Mouse (Mus musculus) lung, postnatal 25 days (tissue): ENCODE results near the gene Rad54l2.
A peak's percentile ranks its signal among the peaks of the same experiment; 100 is the strongest.

Experiments
- DNase-seq: peaks from one replicate; pipeline ENCODE4 v3.0.0; 2022; ENCODE audit warnings: low spot score

The Rad54l2 gene

DNA sequence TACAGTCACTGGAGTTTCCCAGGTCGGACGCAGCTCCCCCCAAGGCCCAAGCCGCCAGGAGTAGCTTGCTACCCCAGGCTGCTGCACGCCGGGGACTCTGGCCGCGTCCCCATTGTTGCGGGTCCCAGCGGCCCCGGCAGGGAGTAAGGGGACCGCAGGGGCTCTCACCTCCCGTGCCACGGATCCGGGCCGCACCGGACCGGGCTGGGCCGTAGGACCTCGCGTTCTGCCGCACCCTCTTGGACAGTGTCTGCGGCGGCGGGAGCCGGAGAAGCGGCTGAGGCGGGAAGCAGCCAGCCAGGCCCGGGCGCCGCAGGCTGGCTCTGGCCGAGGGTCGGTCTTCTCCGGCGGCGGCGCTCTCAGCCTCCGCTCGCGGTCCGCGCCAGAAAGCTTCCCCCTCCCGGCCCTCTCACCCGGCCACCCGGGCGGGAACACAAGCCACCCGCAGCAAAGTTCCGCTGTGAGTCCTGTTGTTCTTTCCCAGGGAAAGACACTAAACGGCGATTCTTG is at the start of gene Rad54l2:
TSS of gene Rad54l2 (minus strand) at position 383 of the 510 bp plus-strand sequence.
- DNase-seq, result peak; percentile 75

DNA sequence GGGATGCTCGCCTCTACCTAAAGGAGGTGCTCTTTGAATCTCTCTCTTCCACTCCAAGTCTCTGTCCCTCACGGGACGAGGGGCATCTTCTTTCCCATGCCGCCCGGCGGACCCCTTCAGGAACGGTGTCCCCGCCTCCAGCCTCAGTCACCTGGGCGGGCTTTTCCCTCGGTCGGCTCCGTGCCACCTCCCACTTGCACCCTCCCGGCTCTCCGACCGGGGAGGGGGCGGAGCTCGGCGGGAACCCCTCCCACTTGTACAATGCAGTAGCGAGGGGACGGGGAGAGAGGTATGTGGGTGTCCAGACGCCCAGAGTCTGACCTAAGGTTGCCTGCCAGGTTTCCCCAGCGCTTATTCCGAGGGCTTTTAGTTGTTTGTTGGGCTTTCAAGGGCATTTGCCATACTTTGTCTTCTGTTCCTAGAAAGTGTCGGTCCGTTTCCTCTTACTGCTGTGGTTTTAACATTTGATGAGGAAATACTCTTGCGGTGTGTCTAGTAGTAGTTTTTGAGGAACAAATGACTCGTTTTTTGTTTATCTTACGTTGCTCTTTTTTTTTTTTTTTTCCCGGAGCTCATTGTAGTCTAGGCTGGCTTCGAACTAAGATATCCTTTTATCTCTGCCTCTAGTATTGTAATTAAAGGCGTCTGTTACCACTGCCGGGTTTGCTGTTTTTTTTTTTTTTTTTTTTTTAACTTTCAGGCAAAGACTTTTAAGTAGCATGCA is 33.5 kb upstream of the Rad54l2 start:
- peak; percentile 88 for DNase-seq

DNA sequence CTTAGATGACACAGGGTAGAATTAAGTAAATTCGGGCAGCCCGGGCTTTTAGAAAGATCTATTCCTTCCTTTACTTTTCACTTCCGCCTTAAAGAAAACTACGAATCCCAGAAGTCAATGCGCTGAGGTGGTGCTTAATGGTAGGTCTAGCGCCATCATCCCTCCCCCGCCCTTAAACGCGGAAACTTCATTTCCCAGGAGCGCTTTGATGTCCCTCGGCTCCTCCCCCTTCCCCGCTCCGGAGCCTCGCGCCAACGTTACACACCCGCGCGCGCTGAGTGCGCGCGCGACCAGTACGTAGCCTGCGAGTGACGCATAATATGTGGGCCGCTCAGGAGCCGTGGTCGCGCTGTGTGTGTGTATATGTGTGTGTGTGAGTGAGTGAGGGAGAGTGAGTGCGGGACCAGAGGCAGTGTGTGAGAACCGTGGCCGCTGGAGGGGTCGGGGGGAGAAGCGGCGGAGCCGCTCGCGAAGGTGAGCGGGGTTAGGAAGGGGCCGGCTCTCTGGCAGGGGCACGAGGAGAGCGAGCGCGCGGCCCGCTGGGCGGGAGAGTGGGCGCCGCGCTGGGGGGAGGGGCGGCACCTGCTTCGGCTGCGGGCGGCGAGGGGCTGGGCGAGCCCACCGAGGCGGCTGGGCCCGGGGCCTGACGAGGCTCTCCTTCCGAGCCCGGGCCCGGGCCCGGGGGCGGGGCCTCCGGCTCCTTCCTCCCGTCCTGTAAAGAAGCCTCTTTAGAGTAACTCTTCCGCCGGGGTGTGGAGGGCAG is 32.8 kb upstream of the Rad54l2 start, which contains the start of gene Dcaf1:
TSS of gene Dcaf1 (plus strand) at position 257 of the 763 bp plus-strand sequence.
- DNase-seq, result peak; percentile 97

DNA sequence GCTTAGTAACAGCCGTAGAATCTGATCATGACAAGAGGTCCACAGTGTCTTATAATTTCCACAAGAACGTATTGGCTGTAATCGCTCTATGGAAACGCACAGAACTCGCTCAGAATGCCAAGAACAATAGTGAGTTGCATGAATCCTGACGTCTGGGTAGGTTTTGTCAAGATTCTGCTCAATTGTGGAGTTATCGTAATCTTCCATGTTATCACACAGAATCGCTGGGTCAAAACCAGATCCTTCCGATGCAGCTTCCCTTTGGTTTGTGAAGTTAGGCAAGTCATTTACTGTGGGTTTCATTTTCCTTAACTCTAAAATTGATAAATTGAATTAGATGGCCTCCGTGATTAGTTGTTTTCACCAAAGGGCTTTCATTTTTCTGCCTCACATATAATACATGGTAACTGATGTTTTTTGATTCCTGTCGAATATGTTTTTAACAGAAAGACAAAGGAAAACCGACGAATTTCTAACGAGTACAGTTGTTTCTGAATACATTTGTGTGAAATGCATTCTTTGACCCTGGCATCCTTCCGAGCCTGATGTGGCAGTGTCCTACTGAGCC is 32.1 kb upstream of the Rad54l2 start:
- no peak for DNase-seq

DNA sequence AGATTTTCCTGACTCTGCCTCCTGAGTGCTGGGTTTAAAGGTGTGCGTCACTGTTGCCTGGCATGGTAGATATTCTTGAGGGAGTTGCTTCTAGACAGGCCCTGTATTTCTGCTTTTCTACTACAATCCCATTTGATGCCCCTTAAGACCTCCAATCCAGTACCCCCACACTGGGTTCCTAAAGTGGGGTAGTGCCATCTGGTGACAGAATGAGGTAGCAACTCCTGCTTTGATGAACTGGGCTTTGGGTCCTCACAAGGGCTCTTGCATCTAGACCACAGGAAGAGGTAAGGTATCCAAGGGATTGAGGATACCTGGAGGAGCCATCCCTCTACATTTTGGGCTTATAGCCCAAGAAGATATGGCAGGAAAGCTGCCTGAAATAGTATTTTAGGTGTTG is 30.2 kb upstream of the Rad54l2 start:
- no peak for DNase-seq

DNA sequence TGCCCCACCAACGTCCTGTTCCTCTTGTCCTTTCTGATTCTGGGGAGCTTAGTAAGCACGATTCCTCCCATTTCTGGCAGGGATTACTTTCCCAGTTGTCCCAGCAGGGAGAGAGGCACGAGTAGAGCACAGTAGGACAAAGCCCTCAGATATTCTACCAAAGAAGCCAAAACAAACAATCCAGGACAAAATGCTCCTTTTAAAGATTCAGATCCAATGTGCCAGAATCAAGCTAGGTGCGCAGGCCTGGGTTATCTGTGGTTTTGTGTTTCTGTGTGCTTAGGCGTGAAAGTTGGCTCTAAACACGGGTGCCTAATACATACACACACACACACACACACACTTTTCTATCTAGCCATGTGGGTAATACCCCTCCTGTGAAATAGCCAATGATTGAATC is 29.2 kb upstream of the Rad54l2 start:
- DNase-seq, result no peak

DNA sequence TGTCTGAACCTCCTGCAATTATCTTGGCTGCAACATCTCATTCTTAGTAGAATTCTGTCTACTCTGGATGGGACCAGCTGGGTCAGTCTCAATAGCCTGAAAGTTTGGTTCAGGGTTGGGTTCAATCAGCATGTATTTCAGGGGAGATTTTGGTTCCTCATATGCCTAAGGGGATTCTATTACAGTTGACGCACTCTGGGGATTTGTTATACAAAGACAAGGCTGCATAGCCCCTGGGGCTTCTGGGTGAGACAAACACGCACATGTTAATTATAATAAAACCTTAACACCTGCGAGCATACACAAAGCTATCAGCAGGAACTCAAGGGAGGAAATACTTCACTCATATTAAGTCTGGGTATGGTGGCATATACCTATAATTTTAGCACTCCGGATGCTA is 17.5 kb upstream of the Rad54l2 start:
- no peak for DNase-seq

DNA sequence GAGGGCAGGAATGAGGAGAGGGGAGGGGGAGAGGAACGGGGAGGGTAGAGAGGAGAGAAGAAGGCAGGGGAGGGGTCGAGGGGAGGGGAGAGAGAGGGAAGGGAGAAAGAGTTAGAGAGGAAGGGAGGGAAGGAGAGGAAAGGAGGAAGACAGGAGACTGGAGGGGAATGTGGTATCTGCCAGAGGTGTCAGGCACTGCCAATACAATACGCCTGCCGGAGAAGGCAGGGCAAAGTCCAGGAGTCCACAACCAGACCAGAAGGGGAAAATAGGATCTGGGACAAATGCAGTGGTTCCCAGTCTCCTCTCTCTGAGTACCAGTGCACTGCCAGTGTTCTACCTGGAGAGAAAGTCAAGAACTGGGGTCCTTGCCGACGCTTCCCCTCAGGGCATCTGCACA is 1.8 kb upstream of the Rad54l2 start:
- no peak for DNase-seq

DNA sequence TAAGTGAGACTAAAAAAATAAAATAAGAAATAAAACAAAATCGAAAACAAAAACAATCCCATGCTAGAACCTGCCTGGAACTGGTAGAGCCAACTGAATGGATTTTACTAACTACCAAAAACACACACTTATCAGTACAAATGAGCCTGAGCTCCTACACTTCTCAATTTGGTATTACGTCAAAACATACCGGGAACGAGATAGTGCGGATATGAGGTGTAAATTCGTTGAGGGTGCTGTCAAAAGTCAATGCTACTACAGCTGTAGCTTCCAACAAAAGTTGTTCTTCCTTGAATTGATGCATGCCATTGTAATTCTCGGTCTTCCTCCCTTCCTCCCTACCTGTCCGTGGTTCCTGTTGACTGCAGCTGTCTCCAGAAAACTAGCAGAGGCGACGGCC is 369 bp upstream of the Rad54l2 start:
- no peak for DNase-seq

DNA sequence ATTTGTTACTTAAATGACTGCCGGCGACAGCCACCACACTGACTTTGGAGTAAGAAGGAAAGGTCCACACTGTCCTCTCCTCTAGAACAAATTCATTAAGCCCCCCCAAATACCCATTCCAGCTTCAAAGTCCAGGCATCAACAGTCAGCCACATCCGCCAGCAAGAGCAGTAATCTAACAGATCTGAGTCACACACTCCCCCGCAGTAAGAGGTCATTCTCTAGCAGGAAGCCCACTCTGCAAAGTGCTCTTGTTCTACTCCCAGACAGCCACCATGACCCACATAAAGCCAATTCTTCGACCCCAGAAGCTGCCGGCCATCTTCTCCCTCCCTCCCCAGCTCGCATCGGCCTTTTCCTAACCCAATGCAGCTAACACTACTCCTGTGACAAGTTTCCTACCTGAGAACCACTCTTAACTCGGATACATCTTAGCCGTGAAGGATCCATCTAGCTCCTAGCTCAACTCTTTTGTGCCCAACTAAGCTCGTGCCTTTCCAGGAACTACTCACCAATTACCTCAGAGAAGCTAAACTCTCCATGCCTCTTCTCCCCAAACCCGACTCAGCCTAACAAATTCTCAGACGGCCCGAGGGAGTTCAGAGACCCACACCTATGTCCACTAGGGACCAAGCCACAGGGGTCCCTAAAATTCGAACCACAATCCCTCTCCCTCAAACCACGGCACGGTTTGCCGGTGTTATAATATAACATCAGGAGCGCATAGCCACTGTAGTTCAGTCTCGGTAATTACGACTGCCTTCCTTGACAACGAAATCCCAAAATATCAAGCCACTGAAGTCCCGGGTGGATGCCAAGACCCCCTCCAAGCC is 799 bp downstream of the Rad54l2 start:
- no peak for DNase-seq

DNA sequence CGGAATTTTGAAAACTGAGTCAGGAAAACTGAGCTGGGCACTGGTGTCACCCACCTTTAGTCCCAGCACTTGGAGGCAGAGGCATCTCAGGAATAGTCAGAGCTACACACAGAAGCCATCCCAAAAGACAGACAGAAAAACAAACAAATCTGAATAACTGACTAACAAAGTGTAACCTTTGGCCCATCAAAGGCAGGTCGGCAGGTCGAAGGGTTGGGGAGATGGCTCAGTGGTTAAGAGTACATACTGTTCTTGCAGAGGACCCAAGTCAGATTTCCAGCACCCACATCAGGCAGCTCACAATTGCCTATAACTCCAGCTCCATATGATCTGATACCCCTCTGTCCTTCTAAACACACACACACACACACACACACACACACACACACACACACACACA is 3.8 kb downstream of the Rad54l2 start:
- DNase-seq, result no peak

DNA sequence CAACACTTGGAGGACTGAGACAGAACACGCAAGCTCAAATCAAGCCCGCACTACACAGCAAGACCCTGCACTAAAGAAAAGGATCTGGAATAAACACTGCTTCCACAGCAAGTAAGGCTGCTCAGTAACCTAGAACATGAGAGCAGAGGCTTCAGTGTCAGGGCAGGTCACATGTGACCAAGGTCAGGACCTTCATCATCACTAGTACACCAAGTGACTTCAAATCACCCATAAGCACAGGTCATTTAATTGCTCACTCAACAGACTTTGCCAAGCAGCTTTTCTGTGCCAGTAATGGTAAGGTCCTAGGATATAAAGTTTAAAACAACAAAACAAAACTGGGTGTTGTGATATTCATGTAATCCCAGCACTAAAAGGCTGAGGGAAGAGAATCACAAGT is 5.4 kb downstream of the Rad54l2 start:
- DNase-seq, result no peak

DNA sequence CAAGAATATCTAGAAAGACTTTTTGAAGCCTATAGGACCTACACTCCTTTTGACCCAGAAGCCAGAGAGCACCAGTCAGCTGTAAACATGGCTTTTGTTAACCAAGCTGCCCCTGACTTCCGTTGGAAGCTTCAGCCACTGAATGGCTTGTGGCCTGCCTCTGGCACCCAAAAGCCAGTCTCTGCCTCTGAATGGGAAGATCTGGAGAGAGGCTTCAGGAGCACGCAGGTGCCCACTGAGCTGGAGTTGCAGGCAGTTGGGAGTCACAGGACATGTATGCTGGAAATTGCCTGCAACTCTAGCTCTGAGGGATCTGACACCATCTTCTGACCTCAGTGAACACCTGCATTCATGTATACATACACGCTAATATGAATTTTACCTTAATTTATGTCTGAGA is 8.9 kb downstream of the Rad54l2 start:
- no peak for DNase-seq

DNA sequence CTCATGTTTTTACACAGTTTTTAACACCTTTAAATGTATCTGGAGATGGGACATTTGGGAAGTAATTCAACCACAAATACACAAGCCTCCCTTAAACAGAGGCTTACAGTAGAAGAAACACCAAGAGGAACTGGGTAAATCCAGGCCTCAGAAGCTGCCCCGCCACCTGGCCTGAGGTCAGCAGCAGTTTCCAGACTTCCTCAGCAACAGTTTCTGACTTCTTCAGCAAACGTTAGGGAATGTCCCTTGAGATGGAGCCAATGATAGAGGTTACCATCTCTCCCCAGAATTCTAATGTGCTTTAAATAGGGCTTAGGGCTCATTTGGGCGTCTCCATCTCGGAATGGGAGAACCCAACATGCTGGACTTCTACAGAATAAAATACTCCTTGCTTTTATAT is 10.7 kb downstream of the Rad54l2 start:
- DNase-seq, result no peak

DNA sequence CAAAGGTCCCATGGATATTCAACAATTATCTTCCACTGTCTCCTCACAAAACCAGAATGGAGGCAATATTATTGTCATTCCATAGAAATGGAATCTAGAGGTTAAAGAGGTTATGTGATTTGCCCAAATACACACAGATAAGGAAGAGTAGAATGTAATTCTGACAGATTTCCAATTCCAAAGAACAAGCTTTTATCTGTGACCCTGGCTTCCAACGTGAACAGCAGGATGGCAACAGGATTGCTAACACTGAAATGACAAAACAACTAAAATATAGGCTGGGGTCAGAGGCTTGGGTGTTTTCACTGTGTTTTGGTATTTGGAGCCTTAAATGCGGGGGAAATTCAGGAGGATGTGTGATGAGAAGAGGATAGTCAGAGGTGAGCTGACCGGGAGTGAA is 11.6 kb downstream of the Rad54l2 start:
- no peak for DNase-seq

DNA sequence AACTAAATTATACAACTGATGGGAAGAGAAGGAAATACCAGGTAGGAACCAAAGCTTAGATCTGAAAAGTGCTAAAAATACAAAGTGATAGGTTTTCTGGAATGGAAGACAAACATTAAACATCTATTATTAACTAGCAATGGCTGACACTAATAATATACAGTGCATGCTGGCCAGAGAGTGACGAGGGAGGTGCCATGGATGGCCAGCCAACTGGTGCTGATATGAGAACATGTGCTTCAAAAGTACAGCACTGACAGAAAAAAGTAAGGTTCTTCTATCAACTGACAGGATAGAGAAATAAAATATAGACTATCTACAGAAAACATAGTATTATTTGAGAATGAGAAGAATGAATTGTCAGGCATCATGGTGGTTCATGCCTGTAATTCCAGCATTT is 12.9 kb downstream of the Rad54l2 start:
- DNase-seq, result no peak

DNA sequence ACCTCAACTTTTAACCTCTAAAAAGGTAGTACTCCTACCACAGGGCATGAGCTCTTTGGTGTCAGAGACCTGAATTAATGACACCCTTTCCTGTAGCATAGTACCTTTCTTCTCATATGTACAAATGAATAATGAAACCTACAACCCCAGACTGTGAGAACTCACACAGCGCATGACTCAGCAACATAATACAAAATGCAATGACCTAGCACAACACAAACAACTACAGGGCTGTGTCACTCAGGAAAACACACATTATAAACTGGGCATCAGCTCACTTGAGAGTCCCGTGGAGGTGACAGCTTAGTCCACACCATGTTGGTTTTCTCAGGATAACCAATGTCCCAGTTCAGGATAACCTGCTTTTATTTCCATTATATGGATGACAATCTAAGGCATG is 17.2 kb downstream of the Rad54l2 start:
- DNase-seq, result no peak

DNA sequence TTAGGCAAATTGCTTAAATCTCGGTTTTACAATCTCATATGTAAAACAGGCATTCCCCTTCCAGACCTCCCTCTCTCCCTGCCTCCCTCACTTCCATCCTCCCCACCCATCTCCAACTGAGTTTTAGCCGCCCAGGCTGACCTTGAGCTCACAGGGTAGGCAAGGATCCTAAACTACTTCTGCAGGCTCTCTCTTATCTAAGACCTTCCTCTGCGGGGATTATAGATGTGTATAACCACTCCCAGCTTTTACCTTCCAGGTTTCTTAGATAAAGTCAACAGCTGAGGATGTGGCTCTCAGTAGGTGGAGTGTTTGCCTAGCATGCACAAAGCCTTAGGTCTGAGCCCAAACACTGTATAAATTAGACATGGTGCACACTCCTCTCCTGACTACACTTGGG is 18.8 kb downstream of the Rad54l2 start:
- no peak for DNase-seq

DNA sequence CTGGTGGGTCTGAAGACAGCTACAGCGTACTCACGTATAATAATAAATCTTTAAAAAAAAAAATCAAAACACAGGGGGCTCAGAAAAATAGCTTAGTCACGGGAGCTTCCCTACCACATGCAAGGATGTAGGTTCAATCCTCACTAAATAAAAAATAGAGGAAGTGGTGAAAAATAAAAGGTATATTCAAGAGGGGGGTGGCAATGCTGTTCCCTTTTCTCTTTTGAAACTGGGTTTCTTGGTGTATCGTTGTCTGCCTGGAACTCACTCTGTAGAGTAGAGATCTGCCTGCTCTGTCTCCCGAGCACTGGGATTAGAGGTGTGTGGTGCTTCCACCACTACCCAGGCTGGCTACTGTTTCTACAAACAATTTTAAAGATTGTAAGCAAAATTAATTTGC is 19.2 kb downstream of the Rad54l2 start:
- DNase-seq, result no peak

DNA sequence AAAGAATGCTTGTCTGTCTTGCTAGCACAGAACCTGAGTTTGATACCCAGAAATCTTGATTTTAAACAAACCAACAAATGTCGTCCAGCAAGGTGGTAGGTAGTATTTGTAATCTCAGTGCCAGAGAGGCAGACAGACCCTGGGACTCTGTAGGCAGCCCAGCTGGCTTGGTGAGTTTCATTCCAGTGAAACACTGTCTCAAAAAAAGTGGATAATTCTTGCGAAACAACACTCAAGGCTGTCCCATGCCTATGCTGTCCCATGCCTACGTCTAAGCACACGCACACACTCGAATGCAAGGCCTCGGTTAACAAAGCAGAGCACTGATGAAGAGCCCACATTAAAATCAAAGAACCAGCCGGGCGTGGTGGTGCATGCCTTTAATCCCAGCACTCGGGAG is 32.6 kb downstream of the Rad54l2 start:
- peak; percentile 0 for DNase-seq

DNA sequence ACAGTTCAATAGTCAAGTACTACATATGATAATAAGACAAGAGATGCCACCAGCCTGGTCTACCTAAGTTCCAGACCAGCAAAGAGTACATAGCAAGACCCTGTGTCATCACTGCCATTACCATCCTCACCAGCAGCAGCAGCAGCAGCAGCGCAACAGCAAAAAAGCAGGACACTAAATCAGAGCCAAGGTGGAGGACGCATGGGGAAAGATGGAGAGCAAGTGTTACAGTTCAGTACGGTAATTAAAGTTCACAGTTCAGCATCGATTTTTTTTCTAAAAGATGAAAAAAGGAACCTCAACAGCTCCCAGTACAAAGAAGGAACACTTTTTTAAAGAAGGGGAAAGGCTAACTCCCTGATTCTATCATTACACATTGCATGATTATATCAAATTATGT is 33.2 kb downstream of the Rad54l2 start:
- DNase-seq, result no peak

DNA sequence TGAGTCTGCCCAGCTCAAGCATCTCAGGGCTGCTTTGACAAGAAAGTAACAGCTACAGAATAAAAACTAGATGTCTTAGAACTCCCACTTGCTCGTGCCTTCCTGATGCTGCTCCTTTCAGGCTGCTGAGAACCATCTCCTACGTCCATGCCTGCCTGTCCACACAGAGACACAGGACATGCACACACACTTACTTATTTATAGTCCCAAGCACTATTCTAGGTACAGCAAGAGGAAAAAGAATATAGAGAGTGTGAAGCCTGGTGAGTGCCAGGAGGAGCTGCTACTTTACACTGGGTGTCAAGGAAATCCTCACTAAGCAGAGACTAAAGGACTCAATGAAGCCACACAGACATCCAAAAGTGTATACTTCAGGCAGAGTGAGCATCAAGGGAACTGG is 34.7 kb downstream of the Rad54l2 start:
- no peak for DNase-seq
